Mouse (Mus musculus) neural tube, embryonic 12.5 days (tissue): ENCODE measurements at regions not wholly inside any gene's neighbourhood (a gene's known extent, or its start where the extent isn't known, plus 50 kb on each side); places are given as distances from the start of the nearest gene placed in this dataset.

Experiments
- ATAC-seq: fragments of 200-750 bp; cut with Nextera tagmentation; 2 replicates; pipeline ENCODE4 v1.8.0; 2017; ENCODE audit warnings: low read depth, mild to moderate bottlenecking, moderate TSS enrichment, moderate library complexity; ENCODE audit not compliant: low FRiP score
- H3K27ac ChIP-seq: fragments of 300-500 bp; sonication (generic); 2 replicates; pipeline ENCODE4 v1.5.1; 2016
- H3K27me3 ChIP-seq: fragments of 300-500 bp; sonication (generic); replicated peaks from 2 replicates; pipeline ENCODE4 v1.6.1; 2016; ENCODE audit warnings: mild to moderate bottlenecking
- H3K36me3 ChIP-seq: fragments of 300-500 bp; sonication (generic); 2 replicates; pipeline ENCODE4 v1.6.1; 2016; ENCODE audit warnings: mild to moderate bottlenecking
- H3K4me1 ChIP-seq: fragments of 300-500 bp; sonication (generic); 2 replicates; pipeline ENCODE4 v1.6.1; 2016
- H3K4me2 ChIP-seq: fragments of 300-500 bp; sonication (generic); replicated peaks from 2 replicates; pipeline ENCODE4 v1.6.1; 2016; ENCODE audit warnings: mild to moderate bottlenecking
- H3K4me3 ChIP-seq: fragments of 300-500 bp; sonication (generic); 2 replicates; pipeline ENCODE4 v1.5.1; 2016
- H3K9ac ChIP-seq: fragments of 300-500 bp; sonication (generic); 2 replicates; pipeline ENCODE4 v1.6.1; 2016; ENCODE audit warnings: mild to moderate bottlenecking
- H3K9me3 ChIP-seq: fragments of 300-500 bp; sonication (generic); 2 replicates; pipeline ENCODE4 v1.6.1; 2016; ENCODE audit warnings: mild to moderate bottlenecking
- WGBS: fragments of 180-500 bp; shearing (Covaris S2); methylation state at CpG from one replicate; pipeline ENCODE4 v1.1.7; 2016; 5-methylcytosine and 5-hydroxymethylcytosine counted together

GRCm38 (mm10) chr7:70158531-70158930 lies 208.0 kb downstream of the Nr2f2 start:
- H3K36me3 ChIP-seq = no peaks in the 10 kb centered on the region
- H3K4me3 ChIP-seq = no peak overlapping the region
- ATAC-seq = no peak
- 35% methylated on average over 8 of the region's 8 CpGs for WGBS
- no peak overlapping the region for H3K4me2 ChIP-seq
- H3K4me1 ChIP-seq = no peaks in the 10 kb centered on the region
- no peak overlapping the region for H3K27ac ChIP-seq
- H3K27me3 ChIP-seq = no peaks in the 10 kb centered on the region
- H3K9me3 ChIP-seq = no peaks in the 10 kb centered on the region
- no peak overlapping the region for H3K9ac ChIP-seq

GRCm38 (mm10) chr7:70144726-70145271 lies 221.7 kb downstream of the Nr2f2 start:
- no peak overlapping the region for H3K27ac ChIP-seq
- H3K4me1 ChIP-seq = no peaks in the 10 kb centered on the region
- no peaks in the 10 kb centered on the region for H3K9me3 ChIP-seq
- H3K36me3 ChIP-seq = no peaks in the 10 kb centered on the region
- ATAC-seq = no peak
- WGBS = 91% methylated on average over 4 of the region's 4 CpGs
- no peak overlapping the region for H3K4me3 ChIP-seq
- no peaks in the 10 kb centered on the region for H3K27me3 ChIP-seq
- no peak overlapping the region for H3K4me2 ChIP-seq
- no peak overlapping the region for H3K9ac ChIP-seq

GRCm38 (mm10) chr7:70136837-70137236 lies 229.7 kb downstream of the Nr2f2 start:
- Histone ChIP-seq H3K27ac (no peak overlapping the region), H3K9me3 (no peaks in the 10 kb centered on the region), H3K36me3 (no peaks in the 10 kb centered on the region), H3K4me3 (no peak overlapping the region), H3K27me3 (no peaks in the 10 kb centered on the region), H3K9ac (no peak overlapping the region), H3K4me2 (no peak overlapping the region), H3K4me1 (no peaks in the 10 kb centered on the region)
- no peak for ATAC-seq
- 88% methylated on average over 5 of the region's 5 CpGs for WGBS

- Histone ChIP-seq H3K4me2 (no peak overlapping the region), H3K36me3 (no peaks in the 10 kb centered on the region), H3K9ac (no peak overlapping the region), H3K27me3 (no peaks in the 10 kb centered on the region), H3K4me1 (no peaks in the 10 kb centered on the region), H3K4me3 (no peak overlapping the region), H3K27ac (no peak overlapping the region), H3K9me3 (no peaks in the 10 kb centered on the region)
- WGBS = 95% methylated on average over 3 of the region's 3 CpGs
- ATAC-seq = no peak
Measured at GRCm38 (mm10) chr7:70135416-70135815, 231.1 kb downstream of the Nr2f2 start.

- H3K9me3 ChIP-seq = no peaks in the 10 kb centered on the region
- no peak overlapping the region for H3K4me3 ChIP-seq
- H3K4me1 ChIP-seq = no peaks in the 10 kb centered on the region
- no peaks in the 10 kb centered on the region for H3K27me3 ChIP-seq
- WGBS = 56% methylated on average over 15 of the region's 15 CpGs
- no peak overlapping the region for H3K27ac ChIP-seq
- no peak overlapping the region for H3K9ac ChIP-seq
- no peak overlapping the region for H3K4me2 ChIP-seq
- H3K36me3 ChIP-seq = no peaks in the 10 kb centered on the region
- no peak for ATAC-seq
Measured at GRCm38 (mm10) chr7:70129963-70130362, 236.6 kb downstream of the Nr2f2 start.

GRCm38 (mm10) chr7:70122818-70123217 lies 243.7 kb downstream of the Nr2f2 start:
- Histone ChIP-seq H3K27me3 (peaks cover 20% of the 10 kb centered on the region), H3K4me3 (no peak overlapping the region), H3K4me1 (peaks cover 9% of the 10 kb centered on the region), H3K9me3 (no peaks in the 10 kb centered on the region), H3K9ac (no peak overlapping the region), H3K27ac (no peak overlapping the region), H3K4me2 (no peak overlapping the region), H3K36me3 (no peaks in the 10 kb centered on the region)
- 85% methylated on average over 9 of the region's 9 CpGs for WGBS
- no peak for ATAC-seq

GRCm38 (mm10) chr7:70119517-70119916 lies 247.0 kb downstream of the Nr2f2 start:
- no peak for ATAC-seq
- Histone ChIP-seq H3K27ac (no peak overlapping the region), H3K36me3 (no peaks in the 10 kb centered on the region), H3K4me1 (peaks cover 9% of the 10 kb centered on the region), H3K4me3 (no peak overlapping the region), H3K27me3 (peaks cover 34% of the 10 kb centered on the region), H3K9me3 (no peaks in the 10 kb centered on the region), H3K9ac (no peak overlapping the region), H3K4me2 (no peak overlapping the region)
- WGBS = 81% methylated on average over 8 of the region's 8 CpGs

GRCm38 (mm10) chr7:70118971-70119370 lies 247.6 kb downstream of the Nr2f2 start:
- Histone ChIP-seq H3K9me3 (no peaks in the 10 kb centered on the region), H3K27ac (no peak overlapping the region), H3K36me3 (no peaks in the 10 kb centered on the region), H3K9ac (peak overlapping the region; percentile 38; the same call in 1 of the 2 replicates), H3K4me3 (0 out of 2 replicates have a peak overlapping the region, but pooled peaks have one; percentile 29), H3K4me1 (peaks cover 9% of the 10 kb centered on the region), H3K27me3 (peaks cover 34% of the 10 kb centered on the region), H3K4me2 (peak overlapping the region; percentile 71)
- WGBS = 28% methylated on average over 7 of the region's 7 CpGs
- ATAC-seq = no peak

GRCm38 (mm10) chr7:70117930-70118922 lies 248.3 kb downstream of the Nr2f2 start:
- WGBS = 9% methylated on average over 21 of the region's 21 CpGs

GRCm38 (mm10) chr7:70109013-70109412 lies 257.5 kb downstream of the Nr2f2 start:
- no peak overlapping the region for H3K4me2 ChIP-seq

More at GRCm38 (mm10) chr7:70117930-70118922, 248.3 kb downstream of the Nr2f2 start:
- H3K27me3 ChIP-seq = peaks cover 31% of the 10 kb centered on the region
- no peak overlapping the region for H3K27ac ChIP-seq
- H3K4me1 ChIP-seq = peaks cover 9% of the 10 kb centered on the region
- no peaks in the 10 kb centered on the region for H3K9me3 ChIP-seq
- H3K36me3 ChIP-seq = no peaks in the 10 kb centered on the region
- peak overlapping the region; percentile 29 for H3K4me3 ChIP-seq
- peak overlapping the region; percentile 71 for H3K4me2 ChIP-seq
- ATAC-seq = peak; percentile 87
- H3K9ac ChIP-seq = peak overlapping the region; percentile 38; the same call in 1 of the 2 replicates

GRCm38 (mm10) chr7:70105024-70105423 lies 261.5 kb downstream of the Nr2f2 start:
- Histone ChIP-seq H3K36me3 (no peaks in the 10 kb centered on the region), H3K4me2 (0 out of 2 replicates have a peak overlapping the region, but pooled peaks have one; percentile 8), H3K27me3 (peaks cover 10% of the 10 kb centered on the region; the same call in 1 of the 2 replicates), H3K9me3 (no peaks in the 10 kb centered on the region), H3K4me1 (peaks cover 7% of the 10 kb centered on the region; the same call in 1 of the 2 replicates), H3K27ac (no peak overlapping the region), H3K9ac (no peak overlapping the region), H3K4me3 (no peak overlapping the region)
- WGBS = 15% methylated on average over 2 of the region's 2 CpGs
- no peak for ATAC-seq

More at GRCm38 (mm10) chr7:70109013-70109412, 257.5 kb downstream of the Nr2f2 start:
- H3K4me3 ChIP-seq = no peak overlapping the region
- no peak overlapping the region for H3K9ac ChIP-seq
- no peaks in the 10 kb centered on the region for H3K9me3 ChIP-seq
- 42% methylated on average over 8 of the region's 8 CpGs for WGBS
- H3K36me3 ChIP-seq = no peaks in the 10 kb centered on the region
- ATAC-seq = no peak
- no peak overlapping the region for H3K27ac ChIP-seq
- H3K4me1 ChIP-seq = peaks cover 7% of the 10 kb centered on the region; the same call in 1 of the 2 replicates
- H3K27me3 ChIP-seq = peaks cover 14% of the 10 kb centered on the region

- Histone ChIP-seq H3K9me3 (no peaks in the 10 kb centered on the region), H3K36me3 (no peaks in the 10 kb centered on the region), H3K27me3 (peaks cover 10% of the 10 kb centered on the region; the same call in 1 of the 2 replicates), H3K4me3 (no peak overlapping the region), H3K4me2 (0 out of 2 replicates have a peak overlapping the region, but pooled peaks have one; percentile 8), H3K9ac (no peak overlapping the region), H3K27ac (no peak overlapping the region), H3K4me1 (peaks cover 7% of the 10 kb centered on the region; the same call in 1 of the 2 replicates)
- ATAC-seq = peak; percentile 80
- 8% methylated on average over 8 of the region's 8 CpGs for WGBS
Measured at GRCm38 (mm10) chr7:70104486-70104885, 262.0 kb downstream of the Nr2f2 start.
